Mouse (Mus musculus) liver, adult 2 months (tissue): ENCODE results near the gene Cyp4b1. TPM values are rescaled to one million over a fixed set of nuclear protein-coding genes. Genes with fewer than 3 reads are reported as not detected.
"Not testable (repeated sequence)": the region's sequence is repeated elsewhere in the genome, so short reads cannot be mapped to it uniquely, and the experiment has no call there.

Experiments used
- DNase-seq: peaks from one replicate; pipeline ENCODE4 v3.0.0-alpha.2; 2011; ENCODE audit warnings: low read depth, low spot score; ENCODE audit errors: extremely low read depth
- H3K27ac ChIP-seq: fragments of 200-500 bp; replicated peaks from 2 replicates; pipeline ENCODE4 v1.5.1; 2012; ENCODE audit warnings: low read depth, mild to moderate bottlenecking, control low read depth, inconsistent platforms, low read length; ENCODE audit not compliant: insufficient read depth
- H3K27me3 ChIP-seq: fragments of 200-500 bp; 2 replicates; pipeline ENCODE4 v1.6.1; 2012; ENCODE audit warnings: mild to moderate bottlenecking, moderate library complexity, low read length, inconsistent platforms; ENCODE audit not compliant: control insufficient read depth, insufficient read depth
- H3K36me3 ChIP-seq: fragments of 200-500 bp; 2 replicates; pipeline ENCODE4 v1.6.1; 2012; ENCODE audit warnings: low read length, inconsistent platforms; ENCODE audit not compliant: control insufficient read depth, insufficient read depth
- H3K4me1 ChIP-seq: fragments of 200-500 bp; 2 replicates; pipeline ENCODE4 v1.6.1; 2011; ENCODE audit warnings: low read length; ENCODE audit not compliant: control insufficient read depth, insufficient read depth
- H3K4me3 ChIP-seq: fragments of 200-500 bp; 2 replicates; pipeline ENCODE4 v1.5.1; 2011; ENCODE audit warnings: low read depth, mild to moderate bottlenecking, control low read depth, low read length, moderate library complexity; ENCODE audit not compliant: insufficient read depth
- H3K79me2 ChIP-seq: fragments of 200-500 bp; 2 replicates; pipeline ENCODE4 v1.6.1; 2012; ENCODE audit warnings: inconsistent platforms, mild to moderate bottlenecking, low read length, moderate library complexity; ENCODE audit not compliant: control insufficient read depth, insufficient read depth
- H3K9ac ChIP-seq: fragments of 200-500 bp; 2 replicates; pipeline ENCODE4 v1.6.1; 2012; ENCODE audit warnings: low read depth, mild to moderate bottlenecking, control low read depth, inconsistent platforms, low read length
- CTCF ChIP-seq: fragments of 200-500 bp; IDR thresholded peaks from 2 replicates; pipeline ENCODE4 v1.5.1; 2011; ENCODE audit warnings: low read depth, low read length, control low read depth
- POLR2A ChIP-seq: fragments of 200-500 bp; IDR thresholded peaks from 2 replicates; pipeline ENCODE4 v1.6.1; 2011; ENCODE audit warnings: low read length, control low read depth; ENCODE audit not compliant: insufficient read depth; ENCODE audit errors: extremely low read depth
- WGBS: fragments of 180-500 bp; shearing (Covaris S2); methylation state at CpG from one replicate; pipeline ENCODE4 v1.1.7; 2018; 5-methylcytosine and 5-hydroxymethylcytosine counted together
- polyA plus RNA-seq: library from polyadenylated mRNA; depleted of rRNA; stranded (reverse); fragments of >200 nt; gene quantifications from 2 replicates; pipeline ENCODE4 v1.2.3, GENCODE M21; 2012; rRNA removed
- total RNA-seq: library from RNA; depleted of rRNA; stranded (reverse); fragments of >200 nt; gene quantifications from 2 replicates; pipeline ENCODE4 v1.2.3, GENCODE M21; 2014; rRNA removed

The Cyp4b1 gene
- 34.9 and 38.7 TPM in 2 replicates for total RNA-seq
- 17.5 and 24.3 TPM in 2 replicates for polyA plus RNA-seq

DNA sequence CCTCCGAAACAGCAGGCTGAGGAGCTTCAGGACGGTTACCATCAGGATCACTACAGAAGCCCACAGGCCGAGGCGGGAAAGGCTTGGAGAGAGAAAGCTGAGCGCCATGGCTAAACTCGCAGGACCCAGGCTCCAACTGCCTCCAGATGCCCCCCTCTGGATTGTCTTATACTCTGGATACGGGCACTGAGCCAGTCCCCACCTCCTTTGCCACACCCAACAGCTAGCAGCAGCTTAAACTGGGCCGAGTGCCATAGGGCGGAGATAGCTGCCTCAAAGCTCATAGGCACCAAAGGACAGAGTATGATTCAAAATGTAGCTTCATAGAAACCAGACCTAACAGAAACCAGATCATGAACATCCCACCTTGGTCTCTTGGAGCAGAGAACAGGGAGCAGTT, at the start of gene Cyp4b1:
Gene Cyp4b1 (minus strand): TSS at position 144 of the 400 bp plus-strand sequence.
- 67% methylated on average over 9 of the region's 9 CpGs for WGBS
- TF ChIP-seq POLR2A (peak; percentile 50; the same call in 1 of the 2 replicates), CTCF (no peak)
- H3K27ac ChIP-seq: no peak within 1 kb of the TSS; the same call in 1 of the 2 replicates
- peak within 1 kb of the TSS; percentile 40 for H3K9ac ChIP-seq
- peak; percentile 15 for DNase-seq
- peaks cover 5% of the 10 kb centered on the region for H3K4me1 ChIP-seq
- peak within 1 kb of the TSS; percentile 49 for H3K4me3 ChIP-seq
- H3K79me2 ChIP-seq: no peaks in the 10 kb centered on the region
- no peaks in the 10 kb centered on the region for H3K27me3 ChIP-seq
- no peaks in the 10 kb centered on the region for H3K36me3 ChIP-seq

GRCm38 (mm10) chr4:115686299-115686698, 38.8 kb upstream of the Cyp4b1 start:
- WGBS: 74% methylated on average over 4 of the region's 4 CpGs
- H3K79me2 ChIP-seq: no peaks in the 10 kb centered on the region
- H3K27me3 ChIP-seq: no peaks in the 10 kb centered on the region
- H3K27ac ChIP-seq: no peak overlapping the region
- no peak for DNase-seq
- TF ChIP-seq CTCF (no peak), POLR2A (no peak)
- no peak overlapping the region for H3K9ac ChIP-seq
- no peaks in the 10 kb centered on the region for H3K36me3 ChIP-seq
- H3K4me3 ChIP-seq: no peak overlapping the region
- peaks cover 2% of the 10 kb centered on the region; the same call in 1 of the 2 replicates for H3K4me1 ChIP-seq

GRCm38 (mm10) chr4:115659190-115659589, 11.7 kb upstream of the Cyp4b1 start:
- H3K27me3 ChIP-seq: no peaks in the 10 kb centered on the region
- H3K36me3 ChIP-seq: no peaks in the 10 kb centered on the region
- no peak overlapping the region for H3K4me3 ChIP-seq
- TF ChIP-seq POLR2A: no peak
- TF ChIP-seq CTCF: no peak
- H3K9ac ChIP-seq: no peak overlapping the region
- peak; percentile 69 for DNase-seq
- H3K27ac ChIP-seq: no peak overlapping the region
- H3K4me1 ChIP-seq: peaks cover 5% of the 10 kb centered on the region; the same call in 1 of the 2 replicates
- no peaks in the 10 kb centered on the region for H3K79me2 ChIP-seq

GRCm38 (mm10) chr4:115657867-115658249, 10.3 kb upstream of the Cyp4b1 start:
- Histone ChIP-seq H3K4me1 (peaks cover 5% of the 10 kb centered on the region; the same call in 1 of the 2 replicates), H3K9ac (no peak overlapping the region), H3K27ac (no peak overlapping the region), H3K79me2 (no peaks in the 10 kb centered on the region), H3K4me3 (peak overlapping the region; percentile 59; the same call in 1 of the 2 replicates), H3K36me3 (no peaks in the 10 kb centered on the region), H3K27me3 (no peaks in the 10 kb centered on the region)
- no peak for DNase-seq
- TF ChIP-seq POLR2A: no peak
- no peak for TF ChIP-seq CTCF

DNA sequence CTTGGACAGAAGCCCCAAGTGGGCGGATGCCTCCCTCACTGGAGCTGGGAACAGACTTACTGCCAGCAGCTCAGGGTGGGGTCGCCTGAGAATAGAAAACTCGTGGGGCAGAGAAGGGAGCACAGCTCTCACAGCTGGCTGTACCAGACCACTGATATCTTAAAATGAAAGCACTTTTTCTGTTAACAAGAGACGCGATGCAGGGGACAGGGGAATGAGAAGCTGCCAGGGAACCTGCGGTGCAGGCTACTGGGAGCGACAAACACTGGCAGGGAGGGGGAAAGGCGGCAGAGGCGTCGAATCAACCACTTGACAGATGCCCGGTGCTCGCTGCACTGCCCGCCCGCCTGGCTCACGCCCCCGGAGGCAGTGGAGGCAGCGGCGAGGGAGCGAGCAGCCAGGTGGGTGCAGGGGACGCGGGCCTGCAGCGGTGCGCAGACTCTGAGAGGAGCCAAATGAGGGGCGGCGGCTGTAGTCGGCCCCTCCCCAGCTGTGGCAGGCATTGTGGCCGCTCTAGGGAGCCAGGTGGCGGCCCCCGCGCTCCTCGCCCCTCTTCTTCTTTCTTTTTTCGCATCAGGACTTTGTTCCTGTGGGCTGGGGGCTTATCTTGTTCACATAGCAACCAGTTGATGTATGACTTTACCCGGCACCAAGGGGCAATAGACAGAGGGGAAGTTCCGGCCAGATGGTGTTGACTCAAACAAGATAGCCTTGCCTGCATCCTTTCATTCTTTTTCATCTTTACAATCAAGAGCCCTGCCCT, 9.8 kb upstream of the Cyp4b1 start:
- TF ChIP-seq POLR2A (no peak), CTCF (no peak)
- no peaks in the 10 kb centered on the region for H3K27me3 ChIP-seq
- H3K9ac ChIP-seq: peak overlapping the region; percentile 61
- peak overlapping the region; percentile 59 for H3K4me3 ChIP-seq
- DNase-seq: no peak
- H3K79me2 ChIP-seq: no peaks in the 10 kb centered on the region
- peaks cover 5% of the 10 kb centered on the region; the same call in 1 of the 2 replicates for H3K4me1 ChIP-seq
- no peak overlapping the region for H3K27ac ChIP-seq
- no peaks in the 10 kb centered on the region for H3K36me3 ChIP-seq
- 3% methylated on average over 34 of the region's 34 CpGs for WGBS

DNA sequence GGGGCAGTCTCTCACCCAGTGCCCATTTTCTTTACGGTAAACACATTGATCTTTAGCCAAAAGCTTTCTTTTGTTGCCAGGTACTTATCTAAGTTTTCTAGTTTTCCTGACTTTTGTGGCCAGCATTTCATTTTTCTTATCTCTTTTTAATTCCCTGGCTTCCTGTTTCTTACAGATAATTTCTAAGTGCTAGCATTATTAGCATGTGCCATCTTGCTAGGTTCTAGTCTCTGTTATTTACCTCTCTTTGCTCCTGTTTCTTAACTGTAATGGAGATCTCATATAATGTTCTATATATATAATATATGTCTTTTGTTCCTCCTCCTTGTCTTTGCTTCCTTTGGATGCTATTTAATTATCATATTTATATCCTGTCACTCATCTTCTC, 9.0 kb upstream of the Cyp4b1 start:
- H3K9ac ChIP-seq, H3K27ac ChIP-seq, H3K4me3 ChIP-seq, H3K4me1 ChIP-seq, H3K36me3 ChIP-seq, H3K27me3 ChIP-seq, H3K79me2 ChIP-seq, DNase-seq: not testable (repeated sequence)
- 78% methylated on average over 1 of the region's 1 CpGs for WGBS

DNA sequence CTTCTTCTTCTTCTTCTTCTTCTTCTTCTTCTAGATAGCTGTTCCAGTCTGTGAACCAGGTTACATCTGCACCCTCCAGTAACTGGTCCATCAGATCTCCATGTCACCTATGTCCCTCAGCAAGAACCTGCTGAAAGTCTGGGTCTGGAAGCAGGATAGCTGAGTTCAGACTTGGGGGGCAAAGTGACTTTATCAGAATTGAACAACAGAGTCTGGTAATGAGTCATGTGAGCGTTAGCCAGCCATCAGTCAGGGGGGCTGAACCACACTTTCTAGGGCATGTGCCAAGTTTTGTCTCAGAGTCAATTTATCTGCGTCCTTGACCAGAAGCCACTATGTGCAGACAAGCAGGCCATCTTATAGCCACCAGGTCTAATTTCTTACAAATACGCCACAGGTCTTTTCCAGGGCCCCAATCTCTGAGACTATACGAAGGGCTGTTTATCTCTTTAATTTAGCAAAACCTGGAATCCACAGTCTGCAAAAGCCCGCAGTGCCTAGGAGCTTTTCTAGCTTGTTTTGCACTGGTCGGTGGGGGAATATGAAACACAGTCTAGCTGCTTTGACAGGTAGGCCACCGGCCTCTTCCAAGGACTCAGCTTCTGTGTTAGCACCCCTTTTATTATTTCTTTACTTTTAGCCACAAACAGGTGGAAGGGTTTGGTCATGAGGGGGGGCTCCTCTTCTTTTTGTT, 8.5 kb upstream of the Cyp4b1 start:
- not testable (repeated sequence) for H3K9ac ChIP-seq, H3K4me3 ChIP-seq, H3K79me2 ChIP-seq, H3K27me3 ChIP-seq, DNase-seq, H3K27ac ChIP-seq, H3K36me3 ChIP-seq, H3K4me1 ChIP-seq
- 87% methylated on average over 7 of the region's 7 CpGs for WGBS
